Mouse (Mus musculus): ENCODE measurements around the gene Slc25a14.

GRCm38 (mm10) chrX:48674171-48674570 lies 51.0 kb downstream of the Slc25a14 start, which contains the start of gene Gpr119:
- TF ChIP-seq CHD2 (IDR thresholded peaks at IDR 0.05; ENCODE audit: low read depth, low read length) (no peak), MAFK (IDR thresholded peaks at IDR 0.05; ENCODE audit: insufficient read depth, low read depth, low read length) (no peak), ZNF384 (IDR thresholded peaks at IDR 0.05; ENCODE audit: low read depth, low read length) (no peak), ZC3H11A (IDR thresholded peaks at IDR 0.05; ENCODE audit: borderline replicate concordance, low read depth, low read length) (no peak), HCFC1 (IDR thresholded peaks at IDR 0.05; ENCODE audit: borderline replicate concordance, insufficient read depth, low read length) (no peak)
